Mouse (Mus musculus) frontal cortex, adult (tissue): ENCODE results near the gene Pycard.

ENCODE experiments used
- ATAC-seq: cut with Nextera tagmentation; 2 replicates; pipeline ENCODE4 v1.9.2; 2017; ENCODE audit warnings: mild to moderate bottlenecking, moderate library complexity, mixed read lengths; ENCODE audit not compliant: low TSS enrichment

Pycard gene

GRCm38 (mm10) chr7:128003688-128004087, 10.0 kb upstream of the Pycard start, which contains the start of gene Trim72:
Gene Trim72 (plus strand): TSS chr7:128003949.
- 0 out of 2 replicates have a peak, but pooled peaks have one; percentile 38 for ATAC-seq

GRCm38 (mm10) chr7:128003098-128003497, 9.4 kb upstream of the Pycard start:
- no peak for ATAC-seq

- no peak for ATAC-seq
These were observed 6.6 kb upstream of the Pycard start for GRCm38 (mm10) chr7:128000068-128000950.

GRCm38 (mm10) chr7:127999436-127999835, 5.8 kb upstream of the Pycard start:
- ATAC-seq = no peak

GRCm38 (mm10) chr7:127992488-127993340, 953 bp downstream of the Pycard start:
- ATAC-seq = 0 out of 2 replicates have a peak, but pooled peaks have one; percentile 10

GRCm38 (mm10) chr7:127991643-127992487, 1.8 kb downstream of the Pycard start:
- peak; percentile 56; the same call in 1 of the 2 replicates for ATAC-seq

- no peak for ATAC-seq
These were observed 4.8 kb downstream of the Pycard start for GRCm38 (mm10) chr7:127988904-127989303.

- ATAC-seq = no peak
These were observed 13.1 kb downstream of the Pycard start for GRCm38 (mm10) chr7:127980606-127981005.

GRCm38 (mm10) chr7:127978856-127979255, 14.8 kb downstream of the Pycard start:
- ATAC-seq = no peak

- no peak for ATAC-seq
These were observed 19.2 kb downstream of the Pycard start for GRCm38 (mm10) chr7:127974413-127974930.

GRCm38 (mm10) chr7:127967922-127968828, 25.5 kb downstream of the Pycard start:
- ATAC-seq = peak; percentile 59; the same call in 1 of the 2 replicates

- ATAC-seq = peak; percentile 94
These were observed 26.4 kb downstream of the Pycard start, which contains the start of gene Fus for GRCm38 (mm10) chr7:127967004-127967921. Gene Fus (plus strand): TSS chr7:127967457.

GRCm38 (mm10) chr7:127966371-127966918, 27.2 kb downstream of the Pycard start:
- no peak for ATAC-seq

- ATAC-seq = no peak
These were observed 34.3 kb downstream of the Pycard start for GRCm38 (mm10) chr7:127959364-127959763.

- no peak for ATAC-seq
These were observed 40.6 kb downstream of the Pycard start for GRCm38 (mm10) chr7:127952864-127953581.

- no peak for ATAC-seq
These were observed 47.1 kb downstream of the Pycard start, which contains the start of gene Prss36 for GRCm38 (mm10) chr7:127946470-127947023. Gene Prss36 (minus strand): TSS chr7:127946725.

GRCm38 (mm10) chr7:127944614-127945013, 49.1 kb downstream of the Pycard start:
- no peak for ATAC-seq
